Mouse (Mus musculus) liver, postnatal 0 days (tissue): ENCODE data around the gene Sirt7.

Experiments
- CTCF ChIP-seq: sonication (generic); IDR thresholded peaks from 2 replicates; pipeline ENCODE4 v1.5.1; 2016; ENCODE audit warnings: antibody characterized with exemption, low read depth
- EP300 ChIP-seq: IDR thresholded peaks from 2 replicates; pipeline ENCODE4 v1.6.1; 2016; ENCODE audit warnings: antibody characterized with exemption, low read depth, mild to moderate bottlenecking

- peak; percentile 65 for TF ChIP-seq CTCF
- TF ChIP-seq EP300 = no peak
Observed at GRCm38 (mm10) chr11:120581490-120582267, 43.4 kb downstream of the Sirt7 start, which contains the start of gene Arhgdia.
